Mouse (Mus musculus): Measurements from ENCODE around the gene Slc35b1.

DNA sequence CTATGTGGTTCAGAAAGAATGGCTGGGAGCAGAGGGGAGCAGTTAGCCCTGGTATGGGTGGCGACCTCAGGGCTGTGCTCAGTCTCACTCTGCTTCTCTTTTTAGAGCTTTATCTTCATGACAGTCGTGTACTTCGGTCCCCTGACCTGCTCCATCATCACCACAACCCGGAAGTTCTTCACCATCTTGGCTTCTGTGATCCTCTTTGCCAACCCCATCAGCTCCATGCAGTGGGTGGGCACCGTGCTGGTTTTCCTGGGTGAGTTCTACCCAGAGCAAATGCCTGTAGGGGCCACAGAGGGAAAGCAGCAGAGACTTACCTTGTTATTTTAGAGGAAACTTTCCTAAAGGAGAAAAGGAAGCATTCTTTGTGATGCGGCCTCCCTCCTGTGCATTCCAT, 5.9 kb downstream of the Slc35b1 start:
- TF ChIP-seq CTCF (IDR thresholded peaks at IDR 0.05; ENCODE audit: low read depth) (no peak), EP300 (IDR thresholded peaks at IDR 0.05; ENCODE audit: low read depth) (no peak)
